Mouse (Mus musculus) spleen, postnatal 4 days (tissue): Measurements from ENCODE around the gene Gm7694.

ENCODE experiments used
- DNase-seq, 2 experiments: peaks; one replicate each; pipeline ENCODE4 v3.0.0; 2022; ENCODE audit warnings: low spot score in 2 of 2

Gene Gm7694

GRCm38 (mm10) chr1:170306232-170306631 is at the start of gene Gm7694:
Gene Gm7694, minus strand, starts transcription at chr1:170306332.
- DNase-seq: no peak

- no peak for DNase-seq
Observed at GRCm38 (mm10) chr1:170353335-170353734, 47.2 kb upstream of the Gm7694 start.

GRCm38 (mm10) chr1:170351080-170351479 is 44.9 kb upstream of the Gm7694 start:
- DNase-seq: no peak

- DNase-seq: no peak
Observed at GRCm38 (mm10) chr1:170346266-170346665, 40.1 kb upstream of the Gm7694 start.

- no peak for DNase-seq
Observed at GRCm38 (mm10) chr1:170343906-170344305, 37.8 kb upstream of the Gm7694 start.

GRCm38 (mm10) chr1:170343081-170343480 is 36.9 kb upstream of the Gm7694 start:
- DNase-seq: no peak

GRCm38 (mm10) chr1:170339943-170340342 is 33.8 kb upstream of the Gm7694 start:
- no peak for DNase-seq

- DNase-seq: no peak
Observed at GRCm38 (mm10) chr1:170332775-170333174, 26.6 kb upstream of the Gm7694 start.

- no peak for DNase-seq
Observed at GRCm38 (mm10) chr1:170331926-170332325, 25.8 kb upstream of the Gm7694 start.

- no peak for DNase-seq
Observed at GRCm38 (mm10) chr1:170325277-170325676, 19.1 kb upstream of the Gm7694 start.

GRCm38 (mm10) chr1:170324312-170324711 is 18.2 kb upstream of the Gm7694 start:
- DNase-seq: no peak

- DNase-seq: no peak
Observed at GRCm38 (mm10) chr1:170323001-170323400, 16.9 kb upstream of the Gm7694 start.

- no peak for DNase-seq
Observed at GRCm38 (mm10) chr1:170322046-170322445, 15.9 kb upstream of the Gm7694 start.

- DNase-seq: no peak
Observed at GRCm38 (mm10) chr1:170311431-170311830, 5.3 kb upstream of the Gm7694 start.

GRCm38 (mm10) chr1:170308503-170308902 is 2.4 kb upstream of the Gm7694 start, which contains the start of gene Spata46:
Gene Spata46, plus strand, starts transcription at chr1:170308803.
- DNase-seq: no peak

GRCm38 (mm10) chr1:170305002-170305401 is 1.1 kb downstream of the Gm7694 start:
- no peak for DNase-seq

- DNase-seq: no peak
Observed at GRCm38 (mm10) chr1:170303103-170303502, 3.0 kb downstream of the Gm7694 start.

- no peak for DNase-seq
Observed at GRCm38 (mm10) chr1:170302456-170302855, 3.7 kb downstream of the Gm7694 start.

- DNase-seq: no peak
Observed at GRCm38 (mm10) chr1:170301686-170302085, 4.4 kb downstream of the Gm7694 start.

GRCm38 (mm10) chr1:170299496-170299895 is 6.6 kb downstream of the Gm7694 start:
- no peak for DNase-seq

- DNase-seq: no peak
Observed at GRCm38 (mm10) chr1:170294786-170295570, 11.2 kb downstream of the Gm7694 start.

- no peak for DNase-seq
Observed at GRCm38 (mm10) chr1:170293257-170293656, 12.9 kb downstream of the Gm7694 start.

- DNase-seq: no peak
Observed at GRCm38 (mm10) chr1:170292239-170292951, 13.7 kb downstream of the Gm7694 start.
